Mouse (Mus musculus): ENCODE data around the gene Tmem151b.

- peak; percentile 83 for TF ChIP-seq CTCF (IDR thresholded peaks at IDR 0.05; ENCODE audit: control insufficient read depth, insufficient read depth, insufficient read length)
- no peak for TF ChIP-seq CEBPB (IDR thresholded peaks at IDR 0.05; ENCODE audit: low read depth)
- no peak for TF ChIP-seq USF1 (IDR thresholded peaks at IDR 0.05; ENCODE audit: low read depth)
- TF ChIP-seq MYOD1 (IDR thresholded peaks at IDR 0.05; ENCODE audit: control insufficient read depth, insufficient read length, low read depth) = no peak
- TF ChIP-seq FOSL1 (IDR thresholded peaks at IDR 0.05; ENCODE audit: insufficient read depth, low read length, poor library complexity, severe bottlenecking) = no peak
These were observed 35.6 kb upstream of the Tmem151b start for GRCm38 (mm10) chr17:45584939-45585678.
